Mouse (Mus musculus) lung, postnatal 10 days (tissue): ENCODE measurements at regions not wholly inside any gene's neighbourhood (a gene's known extent, or its start where the extent isn't known, plus 50 kb on each side); places are given as distances from the start of the nearest gene placed in this dataset.

Source experiments
- DNase-seq: peaks from one replicate; pipeline ENCODE4 v3.0.0; 2021

DNA sequence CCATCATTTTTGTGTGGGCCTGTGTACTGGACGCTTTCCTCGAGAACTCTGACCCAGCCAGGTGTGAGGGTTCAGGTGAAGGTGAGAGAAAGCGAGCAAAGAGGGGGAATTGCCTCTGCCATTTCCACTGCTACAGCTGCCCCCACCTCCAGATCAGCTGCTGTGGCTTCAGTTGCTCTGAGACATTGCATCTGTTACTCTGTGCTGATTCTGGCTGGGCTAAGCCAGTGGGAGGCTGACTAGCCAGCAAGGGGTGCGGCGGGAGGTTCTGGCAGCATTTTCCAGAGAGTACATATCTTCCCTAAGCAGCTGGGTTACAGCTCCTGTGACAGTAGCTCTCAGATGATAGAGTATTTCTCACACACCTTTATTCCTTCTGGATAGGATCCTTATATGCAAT lies 712.7 kb upstream of the Cdh18 start:
- no peak for DNase-seq

DNA sequence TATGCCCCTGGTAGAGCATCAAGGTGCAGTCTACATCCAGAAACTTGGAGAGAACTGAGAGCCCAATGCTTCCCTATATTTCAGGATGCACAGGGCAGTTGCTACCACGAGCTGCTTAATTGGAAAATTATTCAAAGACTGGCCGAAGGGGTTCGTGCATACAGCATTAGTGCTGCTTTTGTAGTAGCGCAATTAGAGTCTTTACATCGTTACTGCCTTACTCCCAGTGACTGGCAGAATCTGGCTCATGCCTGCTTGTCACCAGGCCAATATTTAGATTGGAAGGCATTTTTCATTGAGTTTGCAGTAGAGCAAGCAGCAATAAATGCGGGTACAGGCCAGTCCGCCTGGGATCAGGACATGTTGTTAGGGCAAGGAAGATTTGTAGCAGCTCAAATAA lies 690.3 kb upstream of the Cdh18 start:
- DNase-seq, result no peak

DNA sequence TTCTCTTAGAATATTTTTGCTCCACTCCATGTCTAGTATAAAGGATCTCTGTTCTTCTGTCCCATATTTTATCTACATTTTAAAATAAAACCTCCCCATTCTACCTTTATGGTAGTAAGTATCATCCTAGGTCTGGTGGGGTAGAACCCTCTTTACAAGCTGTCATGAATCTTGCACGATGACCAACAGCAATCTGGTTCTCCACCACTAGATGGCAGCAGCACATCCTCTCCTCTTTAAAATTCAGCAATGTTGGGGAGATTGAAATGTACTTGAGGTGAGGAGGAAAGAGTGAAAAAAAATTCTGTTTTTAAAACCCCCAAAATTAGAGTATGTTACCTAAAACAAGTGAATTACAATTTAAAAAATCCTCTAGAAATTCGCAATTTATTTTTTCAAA lies 663.6 kb upstream of the Cdh18 start:
- peak; percentile 27 for DNase-seq
